Mouse (Mus musculus) heart, embryonic 14.5 days (tissue): ENCODE data around the gene Ccdc74a. TPM values are rescaled to one million over a fixed set of nuclear protein-coding genes. Genes with fewer than 3 reads are reported as not detected.
A peak's percentile ranks its signal among the peaks of the same experiment; 100 is the strongest.

ENCODE experiments used
- ATAC-seq: fragments of 200-750 bp; cut with Nextera tagmentation; 2 replicates; pipeline ENCODE4 v1.8.0; 2017; ENCODE audit warnings: low read depth, moderate TSS enrichment; ENCODE audit not compliant: insufficient number of reproducible peaks, insufficient read depth, low FRiP score
- H3K27ac ChIP-seq, 2 experiments: fragments of 200-500 bp in 1 of 2; fragments of 300-500 bp in 1 of 2; sonication (generic) in 1 of 2; replicated peaks in 1 of 2; 2 replicates each; pipeline ENCODE4 v1.5.1; 2012 to 2014; ENCODE audit warnings: low read depth in 2 of 2, low read length in 2 of 2, control low read depth in 1 of 2, mild to moderate bottlenecking in 1 of 2, mixed read lengths in 1 of 2; ENCODE audit not compliant: control insufficient read depth in 1 of 2, insufficient read depth in 1 of 2
- H3K27me3 ChIP-seq: fragments of 300-500 bp; sonication (generic); 2 replicates; pipeline ENCODE4 v1.6.1; 2014; ENCODE audit warnings: mild to moderate bottlenecking, low read length, control low read depth; ENCODE audit not compliant: control insufficient read depth, insufficient read depth
- H3K36me3 ChIP-seq: fragments of 300-500 bp; sonication (generic); 2 replicates; pipeline ENCODE4 v1.6.1; 2014; ENCODE audit warnings: mild to moderate bottlenecking, control low read depth, low read length, mixed read lengths; ENCODE audit not compliant: control insufficient read depth, insufficient read depth
- H3K4me1 ChIP-seq, 2 experiments: fragments of 200-500 bp in 1 of 2; fragments of 300-500 bp in 1 of 2; sonication (generic) in 1 of 2; 2 replicates each; pipeline ENCODE4 v1.6.1; 2012 to 2014; ENCODE audit warnings: low read length in 2 of 2, control low read depth in 1 of 2, mixed read lengths in 1 of 2; ENCODE audit not compliant: control insufficient read depth in 2 of 2, insufficient read depth in 2 of 2
- H3K4me2 ChIP-seq: fragments of 300-500 bp; sonication (generic); 2 replicates; pipeline ENCODE4 v1.6.1; 2014; ENCODE audit warnings: mild to moderate bottlenecking, low read length
- H3K4me3 ChIP-seq, 2 experiments: fragments of 200-500 bp in 1 of 2; fragments of 300-500 bp in 1 of 2; sonication (generic) in 1 of 2; 2 replicates each; pipeline ENCODE4 v1.5.1; 2012 to 2014; ENCODE audit warnings: low read length in 2 of 2, mild to moderate bottlenecking in 2 of 2, control low read depth in 1 of 2, low read depth in 1 of 2, moderate library complexity in 1 of 2; ENCODE audit not compliant: control insufficient read depth in 1 of 2, insufficient read depth in 1 of 2
- H3K9ac ChIP-seq: fragments of 300-500 bp; sonication (generic); 2 replicates; pipeline ENCODE4 v1.6.1; 2014; ENCODE audit warnings: mild to moderate bottlenecking, low read length
- H3K9me3 ChIP-seq: fragments of 300-500 bp; sonication (generic); 2 replicates; pipeline ENCODE4 v1.6.1; 2016; ENCODE audit warnings: low read length, control low read depth; ENCODE audit not compliant: control insufficient read depth
- WGBS: fragments of 180-500 bp; shearing (Covaris S2); extraction: QIAGEN DNeasy Blood & Tissue Kit; methylation state at CpG from one replicate; pipeline ENCODE4 v1.1.7; 2014; 5-methylcytosine and 5-hydroxymethylcytosine counted together
- polyA plus RNA-seq: library from polyadenylated mRNA; unstranded; fragments of >200 nt; fragmentation: Nextera tagmentation; extraction: Ambion mirVana; gene quantifications from 2 replicates; pipeline ENCODE4 v1.2.1, GENCODE M21; 2014

The Ccdc74a gene
- polyA plus RNA-seq, 1 experiment from 2014 or later = 4.5 TPM

GRCm38 (mm10) chr16:17636904-17637303, 9.4 kb upstream of the Ccdc74a start:
- H3K27ac ChIP-seq = peak overlapping the region; percentile 20 to 52; a peak in 1 of 4 replicates
- peaks cover 76% of the 10 kb centered on the region for H3K36me3 ChIP-seq
- no peak overlapping the region for H3K9ac ChIP-seq
- H3K4me1 ChIP-seq = peaks cover 13 to 16% of the 10 kb centered on the region in 2 experiments
- no peak overlapping the region for H3K4me3 ChIP-seq
- H3K9me3 ChIP-seq = no peaks in the 10 kb centered on the region
- no peak for ATAC-seq
- H3K27me3 ChIP-seq = no peaks in the 10 kb centered on the region
- WGBS = 46% methylated on average over 2 of the region's 2 CpGs
- H3K4me2 ChIP-seq = no peak overlapping the region; the same call in 1 of the 2 replicates

- 0 out of 4 replicates have a peak overlapping the region, but pooled peaks of 1 of the 2 experiments have one; percentile 20 for H3K27ac ChIP-seq
- H3K36me3 ChIP-seq = peaks cover 76% of the 10 kb centered on the region
- H3K4me1 ChIP-seq = peaks cover 13 to 16% of the 10 kb centered on the region in 2 experiments
- no peak overlapping the region for H3K4me3 ChIP-seq
- 79% methylated on average over 2 of the region's 2 CpGs for WGBS
- no peak for ATAC-seq
- no peaks in the 10 kb centered on the region for H3K27me3 ChIP-seq
- no peak overlapping the region for H3K9ac ChIP-seq
- no peak overlapping the region for H3K4me2 ChIP-seq
- H3K9me3 ChIP-seq = no peaks in the 10 kb centered on the region
These were observed 8.7 kb upstream of the Ccdc74a start for GRCm38 (mm10) chr16:17637610-17638009.

- H3K4me3 ChIP-seq = no peak overlapping the region
- no peak overlapping the region for H3K9ac ChIP-seq
- H3K36me3 ChIP-seq = peaks cover 76% of the 10 kb centered on the region
- ATAC-seq = no peak
- H3K4me2 ChIP-seq = no peak overlapping the region
- H3K27me3 ChIP-seq = no peaks in the 10 kb centered on the region
- H3K4me1 ChIP-seq = peaks cover 13 to 16% of the 10 kb centered on the region in 2 experiments
- 81% methylated on average over 9 of the region's 9 CpGs for WGBS
- H3K9me3 ChIP-seq = no peaks in the 10 kb centered on the region
- no peak overlapping the region for H3K27ac ChIP-seq
These were observed 8.1 kb upstream of the Ccdc74a start for GRCm38 (mm10) chr16:17638036-17638628.

GRCm38 (mm10) chr16:17639081-17639480, 7.2 kb upstream of the Ccdc74a start:
- H3K4me2 ChIP-seq = no peak overlapping the region
- H3K4me3 ChIP-seq = no peak overlapping the region
- peaks cover 13 to 16% of the 10 kb centered on the region in 2 experiments for H3K4me1 ChIP-seq
- H3K36me3 ChIP-seq = peaks cover 75% of the 10 kb centered on the region
- ATAC-seq = no peak
- H3K27ac ChIP-seq = no peak overlapping the region
- no peaks in the 10 kb centered on the region for H3K27me3 ChIP-seq
- WGBS = 91% methylated on average over 3 of the region's 3 CpGs
- H3K9ac ChIP-seq = no peak overlapping the region
- no peaks in the 10 kb centered on the region for H3K9me3 ChIP-seq

- H3K4me3 ChIP-seq = no peak overlapping the region
- H3K27ac ChIP-seq = no peak overlapping the region
- H3K4me2 ChIP-seq = no peak overlapping the region
- peaks cover 13 to 16% of the 10 kb centered on the region in 2 experiments for H3K4me1 ChIP-seq
- WGBS = 95% methylated on average over 6 of the region's 6 CpGs
- no peak overlapping the region for H3K9ac ChIP-seq
- H3K9me3 ChIP-seq = no peaks in the 10 kb centered on the region
- peaks cover 67% of the 10 kb centered on the region for H3K36me3 ChIP-seq
- no peak for ATAC-seq
- no peaks in the 10 kb centered on the region for H3K27me3 ChIP-seq
These were observed 6.3 kb upstream of the Ccdc74a start for GRCm38 (mm10) chr16:17639951-17640350.

- 91% methylated on average over 9 of the region's 9 CpGs for WGBS
- Histone ChIP-seq H3K4me3 (no peak overlapping the region), H3K9ac (no peak overlapping the region), H3K36me3 (peaks cover 60% of the 10 kb centered on the region), H3K4me2 (no peak overlapping the region), H3K27me3 (no peaks in the 10 kb centered on the region), H3K27ac (no peak overlapping the region), H3K4me1 (peaks cover 13 to 16% of the 10 kb centered on the region in 2 experiments), H3K9me3 (no peaks in the 10 kb centered on the region)
- no peak for ATAC-seq
These were observed 5.6 kb upstream of the Ccdc74a start for GRCm38 (mm10) chr16:17640706-17641105.

- Histone ChIP-seq H3K27me3 (no peaks in the 10 kb centered on the region), H3K9me3 (no peaks in the 10 kb centered on the region), H3K9ac (no peak overlapping the region), H3K4me1 (peaks cover 12 to 17% of the 10 kb centered on the region in 2 experiments), H3K4me2 (no peak overlapping the region), H3K36me3 (peaks cover 60% of the 10 kb centered on the region), H3K27ac (no peak overlapping the region), H3K4me3 (no peak overlapping the region)
- WGBS = 79% methylated on average over 6 of the region's 6 CpGs
- ATAC-seq = no peak
These were observed 5.0 kb upstream of the Ccdc74a start for GRCm38 (mm10) chr16:17641301-17641700.

GRCm38 (mm10) chr16:17642311-17642710, 4.0 kb upstream of the Ccdc74a start:
- H3K4me3 ChIP-seq = no peak overlapping the region
- H3K27ac ChIP-seq = no peak overlapping the region
- H3K4me1 ChIP-seq = peaks cover 6 to 12% of the 10 kb centered on the region in 2 experiments
- H3K9ac ChIP-seq = no peak overlapping the region
- no peaks in the 10 kb centered on the region for H3K27me3 ChIP-seq
- H3K9me3 ChIP-seq = no peaks in the 10 kb centered on the region
- peaks cover 60% of the 10 kb centered on the region for H3K36me3 ChIP-seq
- no peak for ATAC-seq
- no peak overlapping the region for H3K4me2 ChIP-seq
- WGBS = 93% methylated on average over 8 of the region's 8 CpGs
